Mouse (Mus musculus) testis, adult 2 months (tissue): ENCODE measurements around the gene Elmo1. TPM values are rescaled to one million over a fixed set of nuclear protein-coding genes. Genes with fewer than 3 reads are reported as not detected.

ENCODE experiments used
- H3K27ac ChIP-seq: fragments of 200-500 bp; 2 replicates; pipeline ENCODE4 v1.5.1; 2012; ENCODE audit warnings: low read depth, low read length; ENCODE audit not compliant: control insufficient read depth, insufficient read depth
- H3K27me3 ChIP-seq: fragments of 200-500 bp; 2 replicates; pipeline ENCODE4 v1.6.1; 2012; ENCODE audit warnings: mild to moderate bottlenecking, low read length, moderate library complexity; ENCODE audit not compliant: control insufficient read depth, insufficient read depth
- H3K36me3 ChIP-seq: fragments of 200-500 bp; 2 replicates; pipeline ENCODE4 v1.6.1; 2012; ENCODE audit warnings: mild to moderate bottlenecking, low read length; ENCODE audit not compliant: control insufficient read depth, insufficient read depth
- H3K4me1 ChIP-seq: fragments of 200-500 bp; 2 replicates; pipeline ENCODE4 v1.6.1; 2012; ENCODE audit warnings: low read length; ENCODE audit not compliant: control insufficient read depth, insufficient read depth
- H3K4me3 ChIP-seq: fragments of 200-500 bp; 2 replicates; pipeline ENCODE4 v1.5.1; 2012; ENCODE audit warnings: low read depth, mild to moderate bottlenecking, low read length, moderate library complexity, mixed read lengths; ENCODE audit not compliant: control insufficient read depth
- CTCF ChIP-seq: fragments of 200-500 bp; IDR thresholded peaks from 2 replicates; pipeline ENCODE4 v1.5.1; 2012; ENCODE audit warnings: low read depth, mild to moderate bottlenecking, inconsistent platforms, low read length, moderate library complexity; ENCODE audit not compliant: control insufficient read depth, insufficient read depth, insufficient replicate concordance
- POLR2A ChIP-seq: fragments of 200-500 bp; IDR thresholded peaks from 2 replicates; pipeline ENCODE4 v1.6.1; 2012; ENCODE audit warnings: low read depth, mild to moderate bottlenecking, inconsistent platforms, low read length, moderate library complexity; ENCODE audit not compliant: control insufficient read depth
- polyA plus RNA-seq: library from polyadenylated mRNA; depleted of rRNA; stranded (reverse); fragments of >200 nt; gene quantifications from 2 replicates; pipeline ENCODE4 v1.2.3, GENCODE M21; 2012

Elmo1 gene
- polyA plus RNA-seq, 1 experiment, result 17.9 TPM

DNA sequence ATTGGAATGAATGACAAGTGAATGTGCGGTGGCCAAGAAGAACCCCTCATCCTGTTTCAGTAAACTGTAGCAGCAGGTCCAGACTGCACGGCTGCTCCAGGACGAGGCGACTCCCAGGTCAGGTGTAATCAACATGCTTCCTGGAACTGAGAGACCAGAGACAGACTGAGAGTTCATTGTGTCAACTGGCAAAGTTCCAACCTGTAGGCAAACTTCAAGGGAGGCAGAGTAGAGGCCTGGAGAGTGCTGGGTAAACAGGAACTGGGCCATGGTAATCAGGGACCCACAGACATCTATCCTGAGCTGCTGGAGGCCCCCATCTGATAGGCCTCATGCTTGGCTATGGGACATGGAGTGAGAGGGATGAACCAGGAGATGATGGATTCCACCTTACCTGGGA is 57.3 kb downstream of the Elmo1 start:
- H3K27ac ChIP-seq, result no peak overlapping the region; the same call in 1 of the 2 replicates
- peaks cover 3% of the 10 kb centered on the region; the same call in 1 of the 2 replicates for H3K4me1 ChIP-seq
- H3K36me3 ChIP-seq, result no peaks in the 10 kb centered on the region
- TF ChIP-seq CTCF (no peak), POLR2A (no peak)
- no peaks in the 10 kb centered on the region for H3K27me3 ChIP-seq
- no peak overlapping the region for H3K4me3 ChIP-seq

DNA sequence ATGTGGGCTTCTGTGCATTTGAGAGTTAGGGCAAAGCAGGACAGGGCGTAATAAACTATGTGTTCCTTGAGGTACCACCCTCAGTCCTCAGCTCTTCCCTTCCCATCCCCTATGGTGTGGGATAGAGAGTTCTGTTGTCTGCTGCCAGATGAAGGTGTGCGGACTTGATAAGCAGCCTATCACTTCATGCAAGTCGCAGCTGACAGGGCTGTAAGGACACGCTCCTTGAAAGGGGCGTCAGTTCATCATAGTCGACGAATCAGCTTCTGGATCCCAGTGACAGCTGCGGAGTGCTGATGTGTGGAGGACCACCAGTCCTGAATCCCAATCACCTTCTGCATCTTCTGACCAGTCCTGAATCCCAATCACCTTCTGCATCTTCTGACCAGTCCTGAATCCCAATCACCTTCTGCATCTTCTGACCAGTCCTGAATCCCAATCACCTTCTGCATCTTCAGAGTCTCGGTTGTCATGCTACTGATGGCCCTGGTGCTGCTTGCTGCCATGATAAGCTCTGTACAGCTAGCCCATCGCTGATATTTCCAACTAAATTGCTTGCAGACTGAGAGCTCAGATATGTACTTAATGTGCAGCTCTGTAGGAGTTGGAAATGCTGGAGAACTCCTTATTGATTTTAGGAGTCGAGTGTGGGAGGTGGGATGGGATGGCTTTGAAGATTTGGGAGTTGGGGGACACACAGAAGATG is 59.9 kb downstream of the Elmo1 start:
- TF ChIP-seq POLR2A (no peak), CTCF (no peak)
- Histone ChIP-seq H3K36me3 (no peaks in the 10 kb centered on the region), H3K4me3 (no peak overlapping the region)

DNA sequence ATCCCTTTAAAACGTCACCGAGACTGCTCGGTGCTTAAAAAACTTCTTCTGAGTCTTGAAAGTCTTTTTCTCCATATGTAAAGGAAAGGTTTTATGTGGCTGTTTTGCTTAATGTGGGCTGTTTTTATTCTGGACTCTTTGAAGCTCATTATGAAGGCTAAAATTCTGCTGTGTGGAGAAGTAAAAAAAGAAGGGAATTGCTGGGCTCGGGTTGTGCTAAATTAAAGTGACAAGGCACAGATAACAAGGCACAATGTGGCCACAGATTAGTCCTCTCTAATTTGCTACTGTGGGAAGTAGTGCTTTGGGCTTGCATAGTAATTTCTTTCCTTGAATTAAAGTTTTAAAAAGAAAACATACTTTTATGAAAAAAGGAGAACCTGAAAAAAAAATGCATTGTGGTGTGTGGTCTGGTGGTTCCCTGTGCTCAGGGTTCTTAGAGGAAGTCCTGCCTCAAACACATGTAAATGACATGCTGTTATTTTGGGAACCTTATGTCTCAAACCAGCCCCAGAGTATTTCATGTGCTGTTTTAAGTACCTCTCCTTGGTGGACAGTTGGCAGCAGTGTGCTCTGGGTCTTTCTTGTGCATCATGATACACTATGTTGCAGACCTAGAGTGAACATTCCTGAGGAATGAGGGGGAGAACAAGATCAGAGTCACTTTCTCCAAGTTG is 61.0 kb downstream of the Elmo1 start:
- Histone ChIP-seq H3K4me3 (no peak overlapping the region), H3K27me3 (no peaks in the 10 kb centered on the region), H3K27ac (peak overlapping the region; percentile 21; the same call in 1 of the 2 replicates), H3K36me3 (no peaks in the 10 kb centered on the region), H3K4me1 (peaks cover 3% of the 10 kb centered on the region; the same call in 1 of the 2 replicates)
- TF ChIP-seq CTCF (no peak), POLR2A (no peak)

More for the DNA sequence above, 59.9 kb downstream of the Elmo1 start:
- H3K27me3 ChIP-seq, result no peaks in the 10 kb centered on the region
- H3K27ac ChIP-seq, result no peak overlapping the region; the same call in 1 of the 2 replicates
- peaks cover 3% of the 10 kb centered on the region; the same call in 1 of the 2 replicates for H3K4me1 ChIP-seq

DNA sequence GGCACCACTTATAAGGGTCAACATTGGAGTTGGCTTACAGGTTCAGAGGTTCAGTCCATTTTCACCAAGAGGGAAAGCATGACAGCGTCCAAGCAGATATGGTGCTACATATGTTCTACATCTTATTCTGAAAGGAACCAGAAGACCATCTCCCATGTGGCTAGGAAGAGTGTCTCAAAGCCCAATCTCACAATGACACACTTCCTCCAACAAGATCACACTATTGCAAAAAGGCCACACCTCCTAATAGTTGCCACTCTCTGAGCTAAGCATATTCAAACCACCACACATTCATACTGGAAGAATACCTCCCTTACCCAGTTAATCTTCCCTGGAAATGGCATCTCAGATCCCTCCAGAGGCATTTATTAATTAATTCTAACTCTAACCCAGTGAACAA is 66.7 kb downstream of the Elmo1 start:
- Histone ChIP-seq H3K27me3 (no peaks in the 10 kb centered on the region), H3K27ac (peak overlapping the region; percentile 42; the same call in 1 of the 2 replicates), H3K4me1 (no peaks in the 10 kb centered on the region), H3K4me3 (no peak overlapping the region), H3K36me3 (no peaks in the 10 kb centered on the region)
- no peak for TF ChIP-seq CTCF
- TF ChIP-seq POLR2A, result no peak

DNA sequence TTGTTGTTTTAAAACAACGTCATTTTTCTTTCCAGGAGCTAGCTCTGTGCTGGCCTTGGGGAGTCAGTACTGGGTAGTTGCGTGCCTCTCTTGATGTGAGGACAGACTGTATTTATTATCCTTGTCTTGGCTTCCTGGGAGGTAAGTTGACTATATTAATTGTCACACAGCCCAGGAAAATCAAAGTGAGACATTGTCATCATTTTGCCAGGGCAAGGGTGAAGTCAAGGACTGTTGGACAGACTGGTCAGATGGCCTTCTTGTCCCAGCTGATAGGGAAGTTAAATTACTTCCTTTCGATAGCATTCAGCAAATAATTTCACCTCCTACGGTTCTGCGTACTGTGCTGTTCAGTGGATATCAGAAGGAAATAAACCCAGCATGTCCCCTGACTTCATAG is 67.1 kb downstream of the Elmo1 start:
- Histone ChIP-seq H3K27ac (no peak overlapping the region), H3K36me3 (no peaks in the 10 kb centered on the region), H3K27me3 (no peaks in the 10 kb centered on the region), H3K4me3 (no peak overlapping the region), H3K4me1 (no peaks in the 10 kb centered on the region)
- TF ChIP-seq POLR2A, result no peak
- TF ChIP-seq CTCF, result no peak

DNA sequence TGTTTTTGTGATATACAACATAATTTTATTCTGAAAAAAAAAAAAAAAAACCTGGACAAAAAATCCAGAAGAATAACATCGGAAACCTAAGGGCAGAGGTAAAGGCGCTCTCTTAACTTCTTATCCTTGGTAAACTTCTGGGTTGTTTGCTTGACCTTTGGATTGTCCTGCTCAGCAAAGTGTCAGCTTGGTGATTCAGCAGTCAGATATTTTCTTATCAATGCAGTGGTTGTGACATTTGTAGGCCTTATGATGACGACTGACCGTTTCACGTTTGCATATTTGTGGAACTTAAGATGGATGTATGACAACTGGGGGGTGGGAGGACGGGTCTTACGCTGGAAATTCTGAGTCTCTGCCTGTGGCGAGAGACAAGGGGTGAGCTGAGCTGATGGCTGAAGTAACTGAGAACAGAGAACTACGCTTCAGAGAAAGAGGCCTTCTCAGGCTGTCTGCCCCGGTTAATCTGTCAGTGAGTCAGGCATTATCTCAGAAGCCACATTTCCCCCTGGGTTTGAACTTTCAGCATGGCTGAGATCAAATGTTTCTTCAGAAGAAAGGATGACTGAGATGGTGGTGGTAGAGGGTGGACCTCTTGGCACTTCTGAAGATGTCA is 73.1 kb downstream of the Elmo1 start:
- H3K4me3 ChIP-seq, result peak overlapping the region; percentile 54
- H3K27ac ChIP-seq, result no peak overlapping the region
- no peaks in the 10 kb centered on the region for H3K27me3 ChIP-seq
- H3K4me1 ChIP-seq, result peaks cover 3% of the 10 kb centered on the region
- H3K36me3 ChIP-seq, result no peaks in the 10 kb centered on the region
- TF ChIP-seq CTCF (no peak), POLR2A (no peak)

DNA sequence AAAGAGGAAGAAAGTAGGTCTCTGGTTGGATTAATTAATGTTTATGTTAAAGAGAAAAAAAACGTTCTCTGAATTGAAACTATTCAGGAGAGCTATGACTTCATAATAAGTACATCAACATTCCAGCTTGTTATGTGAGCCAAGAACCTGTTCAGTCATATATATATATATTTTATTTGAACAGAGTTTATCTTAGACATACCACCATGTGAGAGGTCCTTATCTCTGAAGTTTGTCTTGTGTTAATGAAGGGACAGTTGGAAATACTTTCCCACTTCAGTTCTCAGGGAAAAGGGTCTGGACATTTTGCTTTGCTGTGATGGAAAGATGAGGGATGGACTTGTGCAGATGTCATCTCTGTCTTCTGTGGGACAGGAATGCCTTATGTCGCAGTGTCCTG is 74.4 kb downstream of the Elmo1 start:
- Histone ChIP-seq H3K36me3 (no peaks in the 10 kb centered on the region), H3K4me3 (peak overlapping the region; percentile 55), H3K27ac (no peak overlapping the region), H3K27me3 (no peaks in the 10 kb centered on the region), H3K4me1 (peaks cover 3% of the 10 kb centered on the region)
- TF ChIP-seq CTCF (no peak), POLR2A (no peak)
